Mouse (Mus musculus) heart, embryonic 14.5 days (tissue): ENCODE measurements around the gene Bcl2. TPM values are rescaled to one million over a fixed set of nuclear protein-coding genes. Genes with fewer than 3 reads are reported as not detected.

Experiments used
- ATAC-seq: fragments of 200-750 bp; cut with Nextera tagmentation; 2 replicates; pipeline ENCODE4 v1.8.0; 2017; ENCODE audit warnings: low read depth, moderate TSS enrichment; ENCODE audit not compliant: insufficient number of reproducible peaks, insufficient read depth, low FRiP score
- H3K27ac ChIP-seq, 2 experiments: fragments of 200-500 bp in 1 of 2; fragments of 300-500 bp in 1 of 2; sonication (generic) in 1 of 2; replicated peaks in 1 of 2; 2 replicates each; pipeline ENCODE4 v1.5.1; 2012 to 2014; ENCODE audit warnings: low read depth in 2 of 2, low read length in 2 of 2, control low read depth in 1 of 2, mild to moderate bottlenecking in 1 of 2, mixed read lengths in 1 of 2; ENCODE audit not compliant: control insufficient read depth in 1 of 2, insufficient read depth in 1 of 2
- H3K27me3 ChIP-seq: fragments of 300-500 bp; sonication (generic); 2 replicates; pipeline ENCODE4 v1.6.1; 2014; ENCODE audit warnings: mild to moderate bottlenecking, low read length, control low read depth; ENCODE audit not compliant: control insufficient read depth, insufficient read depth
- H3K36me3 ChIP-seq: fragments of 300-500 bp; sonication (generic); 2 replicates; pipeline ENCODE4 v1.6.1; 2014; ENCODE audit warnings: mild to moderate bottlenecking, control low read depth, low read length, mixed read lengths; ENCODE audit not compliant: control insufficient read depth, insufficient read depth
- H3K4me1 ChIP-seq, 2 experiments: fragments of 200-500 bp in 1 of 2; fragments of 300-500 bp in 1 of 2; sonication (generic) in 1 of 2; 2 replicates each; pipeline ENCODE4 v1.6.1; 2012 to 2014; ENCODE audit warnings: low read length in 2 of 2, control low read depth in 1 of 2, mixed read lengths in 1 of 2; ENCODE audit not compliant: control insufficient read depth in 2 of 2, insufficient read depth in 2 of 2
- H3K4me2 ChIP-seq: fragments of 300-500 bp; sonication (generic); 2 replicates; pipeline ENCODE4 v1.6.1; 2014; ENCODE audit warnings: mild to moderate bottlenecking, low read length
- H3K4me3 ChIP-seq, 2 experiments: fragments of 200-500 bp in 1 of 2; fragments of 300-500 bp in 1 of 2; sonication (generic) in 1 of 2; 2 replicates each; pipeline ENCODE4 v1.5.1; 2012 to 2014; ENCODE audit warnings: low read length in 2 of 2, mild to moderate bottlenecking in 2 of 2, control low read depth in 1 of 2, low read depth in 1 of 2, moderate library complexity in 1 of 2; ENCODE audit not compliant: control insufficient read depth in 1 of 2, insufficient read depth in 1 of 2
- H3K9ac ChIP-seq: fragments of 300-500 bp; sonication (generic); 2 replicates; pipeline ENCODE4 v1.6.1; 2014; ENCODE audit warnings: mild to moderate bottlenecking, low read length
- H3K9me3 ChIP-seq: fragments of 300-500 bp; sonication (generic); 2 replicates; pipeline ENCODE4 v1.6.1; 2016; ENCODE audit warnings: low read length, control low read depth; ENCODE audit not compliant: control insufficient read depth
- WGBS: fragments of 180-500 bp; shearing (Covaris S2); extraction: QIAGEN DNeasy Blood & Tissue Kit; methylation state at CpG from one replicate; pipeline ENCODE4 v1.1.7; 2014; 5-methylcytosine and 5-hydroxymethylcytosine counted together
- polyA plus RNA-seq: library from polyadenylated mRNA; unstranded; fragments of >200 nt; fragmentation: Nextera tagmentation; extraction: Ambion mirVana; gene quantifications from 2 replicates; pipeline ENCODE4 v1.2.1, GENCODE M21; 2014

Bcl2 gene
- polyA plus RNA-seq, 1 experiment from 2014 or later = 6.2 TPM

DNA sequence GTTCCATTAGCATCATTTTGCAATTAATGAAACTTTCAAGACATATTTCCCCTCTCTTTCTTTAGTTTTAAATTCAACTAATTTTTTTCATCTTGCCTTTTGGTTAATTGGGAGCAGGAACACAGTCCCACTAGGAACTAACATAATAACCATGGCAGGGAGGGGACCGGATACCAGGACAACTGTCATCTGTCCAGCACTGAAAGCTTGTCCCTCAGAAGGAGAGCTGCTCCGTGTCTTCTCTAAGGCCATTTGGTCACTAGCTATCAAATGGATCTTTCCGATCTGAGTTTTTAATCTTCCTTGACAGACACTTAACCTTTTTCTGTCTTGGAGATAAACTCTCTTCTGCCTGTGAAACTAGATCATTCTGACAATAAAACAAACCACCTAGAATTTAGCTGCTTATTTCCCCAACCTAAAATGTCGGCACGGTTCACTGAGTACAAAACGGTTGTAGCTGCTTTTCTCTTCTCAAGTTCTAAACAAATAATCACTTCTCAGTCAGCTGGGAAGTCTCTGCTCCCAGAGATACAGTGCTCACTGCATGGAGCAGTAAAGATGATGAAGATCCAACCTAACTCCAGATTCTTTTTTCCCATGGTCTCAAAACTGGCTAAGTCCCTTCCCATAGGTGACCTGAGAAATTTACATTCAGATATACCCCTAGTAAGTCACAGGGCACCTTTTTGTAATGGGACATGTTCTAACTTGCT, 34.1 kb downstream of the Bcl2 start:
- Histone ChIP-seq H3K27me3 (no peaks in the 10 kb centered on the region), H3K4me2 (no peak overlapping the region), H3K4me1 (peaks cover 0 to 4% of the 10 kb centered on the region in 2 experiments; a peak in 1 of 4 replicates), H3K27ac (no peak overlapping the region), H3K9me3 (0 out of 2 replicates have a peak, but pooled peaks cover 3% of the 10 kb centered on the region), H3K4me3 (no peak overlapping the region), H3K36me3 (no peaks in the 10 kb centered on the region), H3K9ac (no peak overlapping the region)
- WGBS = 89% methylated on average over 6 of the region's 6 CpGs
- ATAC-seq = no peak

GRCm38 (mm10) chr1:106678060-106678478, 36.0 kb downstream of the Bcl2 start:
- Histone ChIP-seq H3K27ac (no peak overlapping the region), H3K9ac (no peak overlapping the region), H3K36me3 (no peaks in the 10 kb centered on the region), H3K4me3 (no peak overlapping the region), H3K27me3 (no peaks in the 10 kb centered on the region), H3K4me2 (no peak overlapping the region), H3K4me1 (no peaks in the 10 kb centered on the region), H3K9me3 (0 out of 2 replicates have a peak, but pooled peaks cover 3% of the 10 kb centered on the region)
- WGBS = 80% methylated on average over 5 of the region's 5 CpGs
- ATAC-seq = no peak

DNA sequence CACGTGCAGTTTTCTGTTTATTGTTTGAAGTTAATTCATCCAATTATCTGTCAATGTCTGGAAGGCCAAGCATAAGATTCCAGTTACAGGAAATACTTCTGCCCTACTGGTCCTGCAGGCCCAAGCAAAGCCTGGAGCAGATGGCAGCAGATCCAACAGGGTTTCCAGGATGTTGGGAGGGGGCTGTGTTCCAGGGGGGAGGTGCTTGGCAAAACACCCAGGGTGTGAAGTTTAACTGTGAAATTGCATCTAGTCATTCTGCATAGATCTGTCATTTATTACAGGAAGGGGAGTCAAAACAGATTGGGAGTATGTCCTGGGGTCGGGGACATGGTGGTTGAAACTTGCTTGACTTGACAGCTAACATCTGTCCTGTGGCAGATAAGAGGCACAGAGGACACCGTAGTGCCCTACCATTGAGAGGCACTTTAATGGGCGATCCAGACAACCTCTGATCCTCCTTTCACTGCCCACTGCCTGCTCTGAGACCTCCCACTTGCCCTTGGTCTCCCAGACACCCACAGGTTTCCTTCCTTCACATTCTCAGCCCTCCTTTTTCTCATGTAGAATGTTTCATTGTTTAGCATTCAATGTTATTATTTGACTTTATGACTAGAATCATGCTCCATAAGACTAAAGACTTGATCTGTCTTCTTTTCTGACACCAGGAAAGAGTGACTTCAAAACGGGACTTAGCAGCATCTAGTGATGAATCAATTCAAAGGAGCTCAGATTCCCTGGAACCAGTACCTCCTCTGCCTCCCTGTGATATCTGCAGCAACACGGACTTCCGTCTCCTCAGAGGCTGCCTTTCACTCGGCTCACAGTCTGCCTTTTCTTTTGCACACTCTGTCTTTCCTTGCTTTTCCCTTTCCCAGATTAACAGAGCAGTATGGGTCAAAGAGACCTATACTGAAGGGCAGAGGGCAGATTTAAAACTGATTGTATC, 47.7 kb downstream of the Bcl2 start:
- H3K27ac ChIP-seq = no peak overlapping the region
- no peak overlapping the region for H3K4me2 ChIP-seq
- no peaks in the 10 kb centered on the region for H3K9me3 ChIP-seq
- ATAC-seq = no peak
- no peak overlapping the region for H3K9ac ChIP-seq
- no peak overlapping the region for H3K4me3 ChIP-seq
- peaks cover 9 to 12% of the 10 kb centered on the region in 2 experiments; a peak in 3 of 4 replicates for H3K4me1 ChIP-seq
- no peaks in the 10 kb centered on the region for H3K36me3 ChIP-seq
- WGBS = 35% methylated on average over 8 of the region's 8 CpGs
- H3K27me3 ChIP-seq = no peaks in the 10 kb centered on the region

DNA sequence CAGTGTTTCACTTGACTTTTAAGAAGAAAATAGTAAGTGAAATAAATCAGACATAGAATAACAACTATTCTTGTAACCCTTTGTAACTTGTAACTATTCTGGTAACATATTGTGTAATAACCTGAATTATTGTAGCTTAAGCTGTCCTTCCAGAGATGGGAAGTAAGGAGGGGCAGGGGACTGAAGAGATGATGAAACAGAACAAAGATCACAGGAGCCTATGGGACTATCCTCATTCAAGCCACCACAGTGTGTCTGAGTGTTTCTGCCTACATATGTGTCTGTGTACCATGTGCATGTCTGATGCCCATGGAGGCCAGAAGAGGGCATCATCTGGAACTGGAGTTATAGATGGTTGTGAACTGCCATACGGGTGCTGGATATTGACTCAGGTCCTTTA, 49.1 kb downstream of the Bcl2 start:
- H3K9ac ChIP-seq = no peak overlapping the region
- no peak overlapping the region for H3K27ac ChIP-seq
- no peak for ATAC-seq
- H3K4me3 ChIP-seq = no peak overlapping the region
- H3K27me3 ChIP-seq = no peaks in the 10 kb centered on the region
- WGBS = 94% methylated on average over 1 of the region's 1 CpGs
- peaks cover 9 to 12% of the 10 kb centered on the region in 2 experiments; a peak in 3 of 4 replicates for H3K4me1 ChIP-seq
- H3K36me3 ChIP-seq = no peaks in the 10 kb centered on the region
- no peak overlapping the region for H3K4me2 ChIP-seq
- H3K9me3 ChIP-seq = no peaks in the 10 kb centered on the region

- Histone ChIP-seq H3K4me2 (no peak overlapping the region), H3K27me3 (no peaks in the 10 kb centered on the region), H3K9ac (no peak overlapping the region), H3K4me3 (no peak overlapping the region), H3K9me3 (no peaks in the 10 kb centered on the region), H3K27ac (no peak overlapping the region), H3K4me1 (peaks cover 9 to 12% of the 10 kb centered on the region in 2 experiments; a peak in 3 of 4 replicates), H3K36me3 (no peaks in the 10 kb centered on the region)
- ATAC-seq = no peak
- 94% methylated on average over 5 of the region's 5 CpGs for WGBS
Measured at GRCm38 (mm10) chr1:106662486-106662885, 51.6 kb downstream of the Bcl2 start.

- Histone ChIP-seq H3K4me3 (no peak overlapping the region), H3K36me3 (no peaks in the 10 kb centered on the region), H3K27me3 (no peaks in the 10 kb centered on the region), H3K4me2 (no peak overlapping the region), H3K4me1 (peaks cover 4 to 6% of the 10 kb centered on the region in 2 experiments), H3K9me3 (no peaks in the 10 kb centered on the region), H3K27ac (no peak overlapping the region), H3K9ac (no peak overlapping the region)
- no peak for ATAC-seq
- WGBS = 79% methylated on average over 4 of the region's 5 CpGs
Measured at GRCm38 (mm10) chr1:106658293-106658847, 55.7 kb downstream of the Bcl2 start.

GRCm38 (mm10) chr1:106656207-106656738, 57.8 kb downstream of the Bcl2 start:
- peaks cover 13 to 21% of the 10 kb centered on the region in 2 experiments for H3K4me1 ChIP-seq
- no peaks in the 10 kb centered on the region for H3K27me3 ChIP-seq
- no peak overlapping the region for H3K27ac ChIP-seq
- WGBS = 81% methylated on average over 5 of the region's 5 CpGs
- no peak overlapping the region for H3K4me3 ChIP-seq
- no peak for ATAC-seq
- H3K9ac ChIP-seq = no peak overlapping the region
- H3K36me3 ChIP-seq = no peaks in the 10 kb centered on the region
- no peak overlapping the region for H3K4me2 ChIP-seq
- no peaks in the 10 kb centered on the region for H3K9me3 ChIP-seq
